Mouse (Mus musculus): ENCODE measurements around the gene Cdh11. TPM values are rescaled to one million over a fixed set of nuclear protein-coding genes. Genes with fewer than 3 reads are reported as not detected.
A peak's percentile ranks its signal among the peaks of the same experiment; 100 is the strongest.

The Cdh11 gene
- total RNA-seq (2021), result 10 to 100 TPM; 14.6 to 20.0 TPM
- long read RNA-seq, experiment 1, full-length matches to known transcripts, result 1 of 4 reads
- long read RNA-seq, experiment 1, partial matches to known transcripts, result 2 of 4 reads
- long read RNA-seq, experiment 1, other reads (novel, unspliced or antisense), result 1 of 4 reads
- long read RNA-seq, experiment 2, full-length matches to known transcripts, result 2 of 2 reads
- long read RNA-seq, experiment 2, partial matches to known transcripts, result 0 of 2 reads
- long read RNA-seq, experiment 2, other reads (novel, unspliced or antisense), result 0 of 2 reads

DNA sequence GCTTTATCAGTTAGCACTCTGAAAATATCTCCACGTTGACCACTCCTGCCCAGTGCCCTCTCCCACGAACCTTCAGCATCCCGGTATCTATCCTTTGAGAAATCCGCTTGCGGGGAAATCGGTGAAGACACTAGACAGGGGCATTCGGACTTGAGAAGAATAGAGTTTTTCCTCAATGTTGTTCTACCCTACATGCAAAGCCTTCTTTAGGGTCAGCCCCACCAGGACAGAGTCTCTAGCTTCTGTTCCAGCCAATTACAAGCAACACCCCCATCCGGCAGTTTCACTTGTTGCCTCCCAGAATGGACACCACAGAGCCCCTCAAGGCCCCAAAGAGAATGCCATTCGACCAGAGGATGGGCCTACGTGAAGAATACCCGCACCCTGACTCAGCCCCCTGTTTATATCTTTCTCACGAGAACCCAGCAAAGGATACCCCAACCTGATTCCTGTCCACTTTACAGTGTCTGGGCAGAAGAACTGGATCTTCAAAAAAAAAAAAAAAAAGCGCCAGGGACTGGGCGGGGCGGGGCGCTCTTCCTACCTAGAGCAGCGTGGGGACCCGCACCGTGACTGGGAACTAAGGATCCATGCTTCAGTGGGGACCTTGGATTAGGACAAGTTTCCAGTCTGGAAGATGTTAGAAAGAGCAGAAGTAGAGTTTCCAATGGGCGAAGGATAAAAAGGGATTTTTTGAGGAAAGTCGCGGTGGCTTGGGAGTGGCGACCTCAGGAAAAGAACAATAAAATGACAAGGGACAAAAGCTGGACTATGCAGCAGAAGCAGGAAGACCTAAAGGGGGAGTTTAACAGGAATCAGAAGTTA lies at the start of gene Cdh11:
TSS of gene Cdh11 (minus strand) at position 51 of the 825 bp plus-strand sequence.
- no peak for DNase-seq

DNA sequence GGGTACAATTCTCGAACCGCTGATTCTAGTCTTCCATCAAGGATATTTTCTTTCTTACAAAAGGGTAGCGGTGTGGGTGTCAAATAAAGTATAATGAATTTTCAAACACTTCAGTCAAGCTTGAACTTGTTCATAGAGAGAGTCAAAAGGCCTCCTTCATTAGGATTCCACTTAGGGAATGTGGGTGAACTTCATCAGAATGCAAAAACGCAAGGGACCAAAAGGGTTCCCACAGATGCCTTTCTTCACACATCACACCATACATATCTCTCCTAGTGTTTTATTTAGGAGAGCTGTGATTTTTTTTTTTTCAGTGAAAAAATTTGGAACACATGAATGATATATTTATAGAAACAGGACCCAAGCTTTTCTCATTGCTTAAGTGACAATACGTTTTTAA lies 28.5 kb upstream of the Cdh11 start:
- no peak for DNase-seq

DNA sequence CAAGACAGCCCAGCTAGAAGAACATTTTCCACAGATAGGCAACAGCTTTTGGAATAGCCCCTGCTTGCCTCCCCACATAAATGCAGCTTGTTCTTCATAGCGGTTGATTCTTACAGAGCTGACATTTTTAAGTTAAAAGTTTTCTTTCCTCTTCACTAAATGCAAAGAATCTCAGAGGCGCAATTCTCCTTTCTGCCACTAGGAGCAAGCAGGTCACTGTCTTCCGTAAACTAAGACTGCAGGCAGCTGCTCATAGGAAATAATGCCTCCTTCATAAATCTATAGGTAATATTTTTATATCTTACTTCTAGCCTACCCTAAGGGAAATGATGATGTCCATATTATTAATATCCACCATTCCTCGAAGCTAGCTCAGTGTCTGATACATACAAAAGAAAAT lies 4.9 kb upstream of the Cdh11 start:
- DNase-seq, result peak; percentile 4 to 33

DNA sequence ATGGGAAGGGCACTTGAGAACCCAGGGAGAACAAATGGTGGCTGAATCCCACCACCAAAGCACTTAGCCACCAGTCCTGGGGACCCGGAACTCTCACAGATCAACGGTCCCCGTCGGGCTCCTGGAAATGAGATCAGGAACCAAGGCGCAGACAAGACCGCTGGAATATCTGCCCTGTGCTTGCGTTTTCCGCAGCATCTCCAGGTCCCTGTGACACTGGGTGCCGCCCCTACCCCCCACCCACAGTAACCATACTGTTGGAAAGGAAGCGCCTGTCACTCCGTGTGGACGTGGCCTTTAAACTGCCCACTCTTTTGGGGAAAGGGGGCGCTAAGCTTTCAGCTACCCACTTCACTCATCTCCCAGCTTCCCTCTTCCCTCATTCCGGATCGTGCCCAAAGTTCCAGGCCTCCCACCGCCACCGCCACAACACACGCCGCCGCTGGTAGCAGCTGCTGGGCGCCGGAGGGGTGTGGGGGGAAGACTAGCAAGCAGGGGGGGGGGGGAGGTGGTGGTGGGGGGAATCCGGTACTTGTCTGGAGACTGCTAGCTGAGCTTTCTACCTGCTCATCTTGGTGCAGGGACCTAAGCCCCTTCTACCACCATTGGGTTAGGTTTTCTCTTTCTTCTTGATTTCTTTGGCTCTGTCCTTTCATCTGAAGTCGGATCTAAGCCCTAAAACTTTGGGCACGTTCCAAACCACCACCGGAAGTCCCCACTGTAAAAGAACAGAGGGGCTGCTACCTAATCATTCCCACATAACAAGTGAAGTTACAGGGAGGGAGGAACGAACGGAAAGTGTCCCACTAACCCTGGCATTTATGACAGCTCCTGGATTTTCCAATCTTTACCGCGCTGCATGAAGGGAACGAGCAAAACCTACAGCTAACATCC lies 1.3 kb upstream of the Cdh11 start:
- peak; percentile 1 to 11 for DNase-seq

DNA sequence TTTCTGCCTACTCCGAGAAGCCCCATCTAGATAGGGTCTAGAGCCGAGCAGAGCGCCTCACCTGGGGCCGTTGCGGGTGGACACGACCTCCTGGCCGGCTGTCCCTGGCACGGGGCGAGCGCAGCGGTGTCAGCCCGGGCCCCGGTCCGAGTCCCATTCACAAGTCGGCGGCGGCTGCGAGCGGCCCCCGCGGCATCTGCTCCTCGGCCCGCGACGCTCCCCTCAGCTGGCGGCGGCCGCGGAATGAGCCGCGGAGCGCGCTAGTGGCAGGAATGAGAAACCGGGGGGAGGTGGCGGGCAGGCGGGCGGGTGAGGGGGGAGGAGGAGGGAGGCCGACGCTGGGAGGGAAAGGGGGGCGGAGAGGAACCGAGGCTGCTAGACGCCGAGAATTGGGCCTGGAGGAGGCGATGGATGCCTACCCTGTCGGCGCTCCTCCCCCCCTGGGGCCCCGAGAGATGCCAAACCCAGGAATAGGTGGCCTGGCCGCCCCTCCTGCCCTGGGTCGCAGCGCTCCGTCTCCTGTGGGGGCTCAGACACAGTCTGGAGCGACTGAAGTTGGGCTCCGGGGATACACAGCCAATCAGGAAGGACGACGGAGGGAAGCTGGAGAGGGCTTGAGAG lies 497 bp downstream of the Cdh11 start:
- peak; percentile 58 to 78 for DNase-seq

DNA sequence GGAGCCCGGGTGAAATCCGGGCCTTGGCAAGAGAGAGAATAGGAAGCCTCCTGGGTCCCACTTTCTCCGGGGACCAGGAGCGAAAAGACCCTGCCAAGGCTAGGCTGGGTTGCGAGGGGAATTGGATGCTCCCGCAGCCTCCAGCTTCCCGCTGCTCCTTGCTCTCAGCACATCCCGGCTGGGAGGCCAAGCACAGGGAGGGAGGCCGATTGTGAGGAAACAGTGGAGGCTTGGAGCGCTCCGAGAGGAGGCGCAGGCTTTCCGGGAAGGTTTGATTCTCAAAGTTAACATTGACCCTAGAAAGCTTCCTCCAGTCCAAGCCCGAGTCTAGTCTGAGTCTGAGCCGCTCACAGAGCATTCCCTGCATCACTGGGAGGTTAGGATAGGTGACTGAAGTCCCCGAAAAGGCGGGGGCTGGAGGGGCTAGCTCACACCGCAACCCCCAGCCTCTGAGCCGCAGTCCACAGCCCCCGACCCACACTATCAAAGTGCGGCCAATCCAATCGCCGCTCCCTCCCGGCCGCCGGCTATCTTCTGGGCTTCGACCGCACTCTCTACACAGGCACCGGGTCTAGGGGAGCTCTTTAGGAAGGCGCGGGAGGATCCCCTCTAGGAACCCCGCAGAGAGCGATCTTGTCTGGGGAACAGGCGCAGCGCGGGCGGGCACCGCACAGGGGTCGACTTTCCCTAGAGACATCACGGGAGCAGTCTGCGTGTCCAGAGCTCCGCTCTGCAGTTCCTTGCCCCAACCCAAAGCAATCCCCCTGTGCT lies 1.4 kb downstream of the Cdh11 start:
- peak; percentile 54 to 68 for DNase-seq

DNA sequence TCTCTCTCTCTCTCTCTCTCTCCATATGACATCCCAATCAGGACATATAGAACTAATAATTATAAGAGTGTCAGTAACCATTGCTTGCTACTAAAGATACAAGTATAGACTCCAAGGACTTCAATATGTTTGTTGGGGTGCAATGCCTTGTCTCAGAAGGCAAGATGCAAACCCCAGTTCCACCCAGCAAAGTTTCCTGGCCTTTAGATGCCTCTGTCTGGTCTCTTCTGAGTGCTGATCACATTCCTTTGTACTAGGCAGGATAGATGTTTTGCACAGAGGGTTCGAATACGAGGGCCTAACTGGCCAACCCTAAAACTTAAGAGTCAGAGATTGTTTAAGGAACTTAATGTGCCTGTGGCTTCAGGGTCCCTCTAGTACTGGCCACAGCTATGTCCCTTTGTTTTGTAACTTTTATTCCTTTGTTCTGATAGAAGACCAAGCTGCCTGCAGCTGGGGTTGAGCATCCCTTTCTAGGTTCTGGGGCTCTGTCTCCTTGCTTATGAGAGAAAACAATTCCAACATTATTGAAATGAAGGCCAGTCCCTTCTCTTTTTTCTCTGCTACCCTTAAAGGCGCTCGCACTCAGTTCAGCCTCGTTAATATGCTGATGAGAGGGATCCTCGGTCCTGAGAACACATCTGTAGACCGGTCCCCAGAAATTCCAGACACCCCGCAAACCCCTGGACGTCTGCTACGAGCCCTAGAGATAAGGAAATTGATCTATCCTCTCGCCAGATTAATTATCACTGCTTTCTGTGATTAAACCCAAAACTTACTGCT lies 2.5 kb downstream of the Cdh11 start:
- DNase-seq, result no peak

DNA sequence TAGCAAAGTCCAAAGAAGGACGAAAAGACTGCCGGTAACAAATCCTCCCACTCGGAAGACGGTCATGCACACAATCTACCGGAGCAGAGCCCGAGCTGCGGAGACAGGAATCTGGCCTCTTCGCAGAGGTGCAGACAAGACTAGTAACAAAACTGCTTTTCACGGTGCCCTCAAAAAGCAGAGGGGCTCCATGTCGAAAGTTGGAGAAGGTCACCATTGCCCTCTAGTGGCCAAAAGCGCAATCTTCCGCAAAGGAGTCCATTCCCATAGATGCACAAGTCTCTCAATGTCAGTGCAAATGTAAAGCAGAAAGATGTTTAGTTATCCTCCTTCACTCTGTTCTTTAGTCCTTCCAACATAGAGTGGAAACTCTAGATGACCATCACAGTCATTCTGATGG lies 4.5 kb downstream of the Cdh11 start:
- DNase-seq, result peak; percentile 71 to 77

DNA sequence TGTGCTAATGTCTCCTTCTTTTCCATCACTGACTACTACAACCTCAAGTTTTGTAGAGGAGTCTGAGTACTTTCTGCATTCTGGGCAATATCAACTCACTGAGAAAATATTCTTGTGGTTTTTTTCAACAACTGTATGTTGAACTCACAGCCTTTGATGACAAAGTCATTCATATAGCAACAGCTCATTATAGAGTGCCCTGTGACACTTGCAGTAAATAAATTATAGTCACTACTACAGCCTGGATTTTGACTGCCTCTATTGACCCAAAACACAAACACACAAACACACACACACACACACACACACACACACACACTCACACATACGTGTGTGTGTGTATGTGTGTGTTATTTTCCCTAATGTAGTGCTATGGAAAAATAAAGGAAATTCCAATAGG lies 10.8 kb downstream of the Cdh11 start:
- no peak for DNase-seq

DNA sequence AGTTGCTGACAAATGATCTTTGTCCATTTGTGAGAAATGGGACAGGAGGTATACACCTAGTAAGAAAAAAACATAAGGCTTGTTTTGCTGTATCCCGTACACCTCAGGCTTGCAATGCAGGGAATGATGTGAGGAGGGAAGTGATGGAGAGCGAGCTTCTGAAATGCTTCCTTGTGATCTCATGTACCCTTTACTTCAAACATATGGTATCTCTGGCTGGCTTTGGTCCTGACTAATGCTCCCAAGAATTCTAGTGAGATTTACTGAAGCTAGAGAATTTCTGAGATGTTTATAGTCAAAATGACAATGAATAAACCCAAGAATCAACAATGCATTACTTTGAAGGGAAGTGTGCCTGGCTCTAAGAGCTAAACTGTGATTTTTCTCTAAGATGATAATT lies 14.0 kb downstream of the Cdh11 start:
- DNase-seq, result no peak

DNA sequence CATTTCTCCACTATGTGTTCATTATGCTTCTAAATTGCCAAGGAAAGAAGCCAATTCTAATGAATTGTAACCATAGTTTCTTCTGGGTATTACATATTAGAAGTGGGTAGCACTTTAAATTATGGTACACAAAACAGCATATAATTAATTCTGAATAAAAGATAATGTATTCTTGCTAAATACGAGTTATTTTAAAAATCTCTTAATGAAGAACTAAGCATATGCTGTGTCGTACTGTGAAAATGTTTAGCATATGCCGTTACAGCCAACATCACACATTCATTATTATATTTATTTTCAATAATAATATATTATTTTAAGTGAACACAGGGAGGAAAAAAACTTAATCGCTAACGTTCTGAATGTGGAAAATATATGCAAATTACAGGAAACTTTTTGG lies 31.6 kb downstream of the Cdh11 start:
- no peak for DNase-seq

DNA sequence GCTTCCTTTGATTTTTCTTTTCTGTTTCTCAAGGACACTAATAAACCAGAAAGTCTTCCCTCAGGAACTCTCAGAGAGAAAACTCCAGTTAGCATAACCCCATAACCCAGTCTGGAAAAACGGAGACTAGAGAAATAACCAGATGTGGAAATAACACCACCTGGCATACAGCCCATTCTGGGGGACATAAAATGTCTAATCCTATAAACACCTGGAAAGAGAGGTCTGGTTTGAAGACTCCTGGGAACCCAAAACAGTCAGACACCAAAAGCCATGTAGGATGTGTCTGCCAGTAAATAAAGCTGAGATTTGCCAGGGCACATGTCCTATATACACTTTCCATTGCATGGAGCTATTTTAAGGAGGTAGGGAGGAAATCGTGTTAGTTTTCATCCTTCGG lies 42.5 kb downstream of the Cdh11 start:
- no peak for DNase-seq

DNA sequence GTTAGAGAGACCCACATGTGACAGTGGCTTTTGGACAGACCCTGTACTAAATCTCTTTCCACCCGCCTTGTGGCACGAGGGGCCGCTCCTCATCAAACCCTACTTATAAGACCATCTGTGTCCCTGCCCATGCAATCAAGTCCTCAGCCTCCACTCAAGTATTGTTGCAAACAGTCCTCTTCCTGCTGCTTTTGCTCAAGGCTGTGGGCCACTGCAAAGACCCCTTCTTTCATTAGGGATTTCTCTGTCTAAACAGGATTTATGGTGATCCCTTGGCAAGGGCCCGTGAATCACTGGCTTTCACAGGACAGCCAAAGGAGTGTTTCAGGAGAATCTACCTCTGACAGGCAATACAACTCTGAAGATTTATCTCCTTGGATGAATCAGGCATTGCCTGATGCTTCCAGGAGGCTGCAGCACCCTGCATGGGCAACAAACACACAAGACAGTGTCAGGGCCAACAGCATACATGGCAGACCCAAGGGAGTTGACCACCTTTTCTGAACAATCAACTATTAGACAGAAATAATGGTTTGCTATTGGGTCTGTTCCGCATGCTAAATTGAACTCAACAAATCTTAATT lies 43.3 kb downstream of the Cdh11 start:
- DNase-seq, result no peak

DNA sequence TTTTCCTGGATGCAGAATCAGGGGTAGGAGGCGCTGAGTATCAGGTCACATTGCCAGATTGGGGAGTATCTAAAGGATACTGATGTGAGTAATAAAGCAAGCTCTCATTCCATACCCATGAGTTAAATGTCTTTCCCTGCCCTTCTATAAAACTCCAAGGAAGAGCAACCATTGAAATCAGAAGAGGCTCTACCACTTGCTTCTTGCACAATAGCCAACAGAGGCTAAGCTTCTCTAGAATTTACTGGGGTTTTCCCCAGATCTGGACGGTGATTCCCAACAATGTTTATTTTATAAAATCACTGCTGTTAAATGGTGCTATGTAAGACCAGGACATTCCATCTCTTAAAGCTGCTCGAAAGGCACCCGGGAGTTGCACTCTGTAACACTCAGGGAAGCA lies 44.5 kb downstream of the Cdh11 start:
- no peak for DNase-seq

DNA sequence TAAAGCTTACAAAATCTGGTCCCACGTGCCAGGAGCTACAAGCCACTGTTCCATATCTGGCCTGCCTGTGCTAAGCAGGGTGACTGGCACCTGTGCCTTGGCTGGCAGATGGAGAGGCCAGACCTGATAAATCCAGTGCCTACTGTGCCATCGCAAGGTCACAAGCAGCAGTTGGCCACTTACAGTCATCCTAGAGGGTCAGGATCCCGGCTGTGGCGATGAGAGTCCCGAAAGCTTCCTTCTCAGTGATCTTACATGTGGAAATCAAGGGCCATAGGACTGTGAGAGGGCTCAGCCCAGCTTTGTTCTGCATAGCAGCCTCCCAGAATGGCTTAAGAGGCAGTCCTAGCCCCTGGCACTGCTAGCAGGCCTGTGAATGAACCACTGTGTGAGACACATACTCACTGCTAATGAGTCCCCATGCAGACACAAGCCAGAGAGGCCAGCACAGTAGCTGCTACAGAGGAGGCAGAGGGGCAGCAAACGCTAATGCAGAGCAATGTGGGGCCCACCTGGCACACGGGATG lies 46.4 kb downstream of the Cdh11 start:
- DNase-seq, result no peak

DNA sequence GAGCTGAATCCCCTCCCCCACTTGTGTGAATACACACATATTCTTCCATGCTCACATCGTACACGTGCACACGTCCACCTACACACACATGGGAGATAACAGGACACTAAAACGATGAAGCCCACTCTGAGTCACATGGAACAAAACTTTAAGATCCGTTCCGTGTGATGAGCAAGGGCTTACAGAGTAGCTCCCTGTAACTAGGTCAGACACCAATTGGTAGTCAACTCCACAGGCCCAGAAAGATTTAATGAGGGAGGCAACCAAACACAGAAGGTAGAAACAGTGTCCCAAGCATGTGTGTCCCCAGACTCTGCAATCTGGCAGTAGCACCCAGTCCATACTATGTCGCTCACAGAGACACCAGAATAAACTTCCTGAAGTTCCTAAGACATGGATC lies 47.0 kb downstream of the Cdh11 start:
- DNase-seq, result no peak

DNA sequence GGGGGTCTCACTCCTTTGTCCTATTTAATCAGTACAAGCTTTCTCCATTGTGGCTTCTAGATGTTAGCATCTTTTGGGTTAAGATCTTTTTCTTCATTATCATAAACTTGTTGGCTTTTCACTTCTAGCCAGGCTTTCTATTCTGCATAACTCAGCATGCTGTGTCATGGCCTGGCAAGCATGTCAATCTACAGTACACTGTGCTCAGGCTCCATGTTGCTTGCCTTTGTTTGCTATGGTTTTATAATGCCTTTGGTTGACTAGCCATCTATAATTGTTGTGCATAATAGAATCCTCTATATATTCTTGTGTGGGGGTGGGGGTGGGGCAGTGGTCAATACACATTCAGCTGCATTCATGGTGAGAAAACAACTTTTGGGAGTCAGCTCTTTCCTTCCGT lies 51.0 kb downstream of the Cdh11 start:
- no peak for DNase-seq

DNA sequence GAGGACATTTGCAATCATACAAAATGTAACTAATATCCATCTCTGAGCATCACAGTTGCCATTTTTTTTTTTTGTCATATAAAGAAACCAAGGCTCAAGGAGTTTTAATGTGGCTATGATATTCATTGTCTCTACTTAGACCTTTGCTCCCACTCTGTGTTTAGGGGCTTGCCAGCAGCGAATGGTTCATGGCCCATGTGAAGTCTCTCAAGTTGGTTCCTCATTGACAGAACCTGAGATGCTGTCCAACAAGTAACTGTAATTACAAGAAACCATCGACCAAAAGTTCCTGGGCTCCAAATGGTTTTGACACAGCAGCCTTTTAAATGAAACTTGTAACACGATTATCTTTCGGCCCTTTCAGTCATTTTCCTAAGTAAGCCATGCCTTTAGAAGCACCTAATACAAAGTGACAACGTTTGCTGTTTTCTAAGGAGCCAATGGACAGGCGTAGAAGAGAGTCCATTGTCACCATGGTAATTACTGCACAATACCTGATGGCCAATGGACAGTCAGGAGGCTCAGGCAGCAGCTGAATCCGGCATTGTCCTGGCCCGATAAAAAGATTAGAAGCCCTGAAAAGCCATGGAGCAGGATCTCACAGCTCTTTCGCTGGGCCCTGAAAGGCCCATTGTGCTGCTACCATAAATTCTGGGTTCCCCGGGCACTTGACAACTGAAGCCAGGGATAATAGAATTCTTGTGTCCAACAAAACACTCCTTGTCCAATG lies 59.1 kb downstream of the Cdh11 start:
- DNase-seq, result no peak

DNA sequence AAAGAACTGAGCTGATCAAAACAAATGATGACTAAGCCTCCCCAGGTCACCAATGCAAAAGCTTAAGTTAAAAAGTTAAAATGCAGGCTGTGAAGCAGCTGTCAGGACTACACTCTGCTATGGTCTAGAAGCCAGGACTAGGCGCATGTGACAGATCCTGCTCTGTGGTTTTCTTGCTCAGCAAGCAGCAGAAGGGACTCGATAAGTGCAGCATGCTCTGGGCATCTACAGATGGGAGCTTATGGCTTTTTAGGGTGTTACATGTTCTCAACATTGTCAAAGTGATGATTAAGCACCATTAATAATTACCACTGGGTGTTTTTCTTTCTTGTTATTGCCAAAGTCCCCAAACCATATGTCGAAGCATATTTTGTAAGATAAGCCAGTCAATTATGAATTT lies 59.9 kb downstream of the Cdh11 start:
- no peak for DNase-seq

Measured in adrenal gland, postnatal 36 days (tissue).